Mouse (Mus musculus) R1 (cell line): ENCODE measurements around the gene Epb41l3.
A peak's percentile ranks its signal among the peaks of the same experiment; 100 is the strongest.

Experiments used
- DNase-seq: peaks from one replicate; pipeline ENCODE4 v3.0.0-alpha.2; 2018; ENCODE audit warnings: low read depth, low spot score

Epb41l3 gene

GRCm38 (mm10) chr17:69075501-69076237, at the start of gene Epb41l3:
TSS of gene Epb41l3 (plus strand) at chr17:69075683.
- peak; percentile 79 for DNase-seq

- DNase-seq, result no peak
Observed at GRCm38 (mm10) chr17:69038760-69039675, 36.5 kb upstream of the Epb41l3 start.

GRCm38 (mm10) chr17:69041516-69041915, 34.0 kb upstream of the Epb41l3 start:
- no peak for DNase-seq

GRCm38 (mm10) chr17:69048826-69049225, 26.7 kb upstream of the Epb41l3 start:
- no peak for DNase-seq

- DNase-seq, result no peak
Observed at GRCm38 (mm10) chr17:69054029-69054428, 21.5 kb upstream of the Epb41l3 start.

- no peak for DNase-seq
Observed at GRCm38 (mm10) chr17:69059760-69060159, 15.7 kb upstream of the Epb41l3 start.

- no peak for DNase-seq
Observed at GRCm38 (mm10) chr17:69060388-69060787, 15.1 kb upstream of the Epb41l3 start.

GRCm38 (mm10) chr17:69061883-69062745, 13.4 kb upstream of the Epb41l3 start:
- no peak for DNase-seq

- DNase-seq, result no peak
Observed at GRCm38 (mm10) chr17:69067937-69068739, 7.3 kb upstream of the Epb41l3 start.

GRCm38 (mm10) chr17:69074095-69074494, 1.4 kb upstream of the Epb41l3 start:
- peak; percentile 6 for DNase-seq

- DNase-seq, result peak; percentile 57
Observed at GRCm38 (mm10) chr17:69076238-69076625, 749 bp downstream of the Epb41l3 start.

GRCm38 (mm10) chr17:69076747-69077543, 1.5 kb downstream of the Epb41l3 start:
- peak; percentile 10 for DNase-seq

GRCm38 (mm10) chr17:69077544-69077920, 2.0 kb downstream of the Epb41l3 start:
- no peak for DNase-seq

GRCm38 (mm10) chr17:69082316-69082715, 6.8 kb downstream of the Epb41l3 start:
- DNase-seq, result no peak

- DNase-seq, result no peak
Observed at GRCm38 (mm10) chr17:69091618-69092017, 16.1 kb downstream of the Epb41l3 start.

GRCm38 (mm10) chr17:69097068-69097467, 21.6 kb downstream of the Epb41l3 start:
- no peak for DNase-seq

- no peak for DNase-seq
Observed at GRCm38 (mm10) chr17:69097955-69098354, 22.5 kb downstream of the Epb41l3 start.

- no peak for DNase-seq
Observed at GRCm38 (mm10) chr17:69103326-69103725, 27.8 kb downstream of the Epb41l3 start.

- DNase-seq, result no peak
Observed at GRCm38 (mm10) chr17:69105035-69105798, 29.7 kb downstream of the Epb41l3 start.
